Mouse (Mus musculus) testis, adult 2 months (tissue): ENCODE measurements around the gene Nsa2. TPM values are rescaled to one million over a fixed set of nuclear protein-coding genes. Genes with fewer than 3 reads are reported as not detected.
"Not testable (repeated sequence)": the region's sequence is repeated elsewhere in the genome, so short reads cannot be mapped to it uniquely, and the experiment has no call there.

Experiments
- H3K27ac ChIP-seq: fragments of 200-500 bp; 2 replicates; pipeline ENCODE4 v1.5.1; 2012; ENCODE audit warnings: low read depth, low read length; ENCODE audit not compliant: control insufficient read depth, insufficient read depth
- H3K27me3 ChIP-seq: fragments of 200-500 bp; 2 replicates; pipeline ENCODE4 v1.6.1; 2012; ENCODE audit warnings: mild to moderate bottlenecking, low read length, moderate library complexity; ENCODE audit not compliant: control insufficient read depth, insufficient read depth
- H3K36me3 ChIP-seq: fragments of 200-500 bp; 2 replicates; pipeline ENCODE4 v1.6.1; 2012; ENCODE audit warnings: mild to moderate bottlenecking, low read length; ENCODE audit not compliant: control insufficient read depth, insufficient read depth
- H3K4me1 ChIP-seq: fragments of 200-500 bp; 2 replicates; pipeline ENCODE4 v1.6.1; 2012; ENCODE audit warnings: low read length; ENCODE audit not compliant: control insufficient read depth, insufficient read depth
- H3K4me3 ChIP-seq: fragments of 200-500 bp; 2 replicates; pipeline ENCODE4 v1.5.1; 2012; ENCODE audit warnings: low read depth, mild to moderate bottlenecking, low read length, moderate library complexity, mixed read lengths; ENCODE audit not compliant: control insufficient read depth
- CTCF ChIP-seq: fragments of 200-500 bp; IDR thresholded peaks from 2 replicates; pipeline ENCODE4 v1.5.1; 2012; ENCODE audit warnings: low read depth, mild to moderate bottlenecking, inconsistent platforms, low read length, moderate library complexity; ENCODE audit not compliant: control insufficient read depth, insufficient read depth, insufficient replicate concordance
- POLR2A ChIP-seq: fragments of 200-500 bp; IDR thresholded peaks from 2 replicates; pipeline ENCODE4 v1.6.1; 2012; ENCODE audit warnings: low read depth, mild to moderate bottlenecking, inconsistent platforms, low read length, moderate library complexity; ENCODE audit not compliant: control insufficient read depth
- polyA plus RNA-seq: library from polyadenylated mRNA; depleted of rRNA; stranded (reverse); fragments of >200 nt; gene quantifications from 2 replicates; pipeline ENCODE4 v1.2.3, GENCODE M21; 2012

Nsa2 gene
- polyA plus RNA-seq, 1 experiment = 26.9 TPM

GRCm38 (mm10) chr13:97109046-97109445 is 28.7 kb downstream of the Nsa2 start:
- Histone ChIP-seq H3K27me3 (no peaks in the 10 kb centered on the region), H3K4me3 (no peak overlapping the region), H3K27ac (no peak overlapping the region), H3K36me3 (no peaks in the 10 kb centered on the region; the same call in 1 of the 2 replicates), H3K4me1 (no peaks in the 10 kb centered on the region)
- TF ChIP-seq CTCF (no peak), POLR2A (no peak)

DNA sequence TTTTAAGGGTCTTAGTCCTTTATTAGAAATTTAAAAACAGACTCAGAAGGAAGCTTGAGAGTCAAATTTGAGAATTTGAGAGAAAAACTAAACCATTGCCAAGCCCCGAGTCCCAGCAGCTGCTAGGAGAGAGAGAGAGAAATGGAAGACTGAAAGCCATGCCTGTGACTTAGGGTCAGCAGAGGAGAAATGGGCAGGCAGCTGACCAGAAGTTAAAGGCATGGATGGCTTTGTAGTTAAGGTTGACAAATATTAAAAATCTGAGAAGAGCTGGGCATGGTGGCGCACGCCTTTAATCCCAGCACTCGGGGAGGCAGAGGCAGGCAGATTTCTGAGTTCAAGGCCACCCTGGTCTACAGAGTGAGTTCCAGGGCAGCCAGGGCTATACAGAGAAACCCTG is 30.0 kb downstream of the Nsa2 start:
- not testable (repeated sequence) for H3K4me3 ChIP-seq, H3K4me1 ChIP-seq, H3K27me3 ChIP-seq, H3K27ac ChIP-seq, H3K36me3 ChIP-seq

DNA sequence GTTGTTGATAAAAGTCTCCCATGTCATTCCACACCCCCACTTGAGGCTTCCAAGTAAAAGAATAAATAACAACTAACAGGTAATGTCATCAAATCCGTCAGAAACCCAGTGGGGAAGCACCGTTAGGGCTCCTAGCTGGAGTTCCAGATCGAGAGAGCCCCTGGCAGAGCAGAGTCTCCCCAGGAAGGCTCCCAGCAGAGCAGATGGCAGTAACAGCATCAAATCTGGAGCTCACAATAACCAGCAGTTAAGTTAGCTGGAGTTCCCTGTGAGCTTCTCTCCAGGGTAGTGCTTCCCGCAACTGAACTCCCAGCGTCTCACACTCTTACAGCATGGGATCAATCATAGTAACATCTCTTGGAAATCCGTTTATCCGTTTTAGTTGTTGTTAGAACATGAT is 32.7 kb downstream of the Nsa2 start:
- TF ChIP-seq CTCF = no peak
- no peak for TF ChIP-seq POLR2A
- Histone ChIP-seq H3K4me1 (no peaks in the 10 kb centered on the region), H3K36me3 (no peaks in the 10 kb centered on the region; the same call in 1 of the 2 replicates), H3K27me3 (no peaks in the 10 kb centered on the region), H3K27ac (no peak overlapping the region), H3K4me3 (no peak overlapping the region)

DNA sequence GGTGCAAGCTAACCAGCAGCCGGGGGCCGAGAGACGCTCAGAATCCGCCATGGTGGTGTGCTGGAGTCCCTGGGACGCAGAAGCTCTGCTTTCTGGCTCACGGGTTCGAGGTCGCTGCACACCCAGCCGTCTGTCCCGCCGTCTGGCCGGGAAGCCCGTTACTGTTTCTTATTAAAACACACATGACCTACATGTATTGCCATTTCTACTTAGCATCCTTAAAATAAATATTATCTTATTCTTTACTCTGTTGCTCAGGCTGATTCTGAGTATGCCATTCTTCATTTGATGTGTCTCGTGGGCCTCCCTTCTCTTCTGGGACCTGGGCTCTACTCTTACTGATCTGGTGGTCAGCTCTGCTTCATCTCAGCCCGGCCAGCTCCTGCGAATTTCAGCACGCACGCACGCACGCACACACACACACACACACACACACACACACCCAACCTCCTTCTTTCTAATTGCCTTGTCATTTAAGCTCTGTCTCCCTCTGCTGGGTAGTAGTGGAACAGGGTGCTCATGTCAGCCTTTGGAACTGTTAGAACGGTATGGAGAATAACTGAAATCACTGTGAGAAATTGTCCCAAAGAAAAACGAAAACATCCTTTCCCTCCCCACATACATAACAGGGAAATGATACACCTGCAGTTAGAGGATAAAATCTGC is 38.4 kb downstream of the Nsa2 start, which contains the start of gene Gm6169:
Gm6169 (minus strand) TSS at position 51 of the 666 bp plus-strand sequence.
- no peaks in the 10 kb centered on the region for H3K27me3 ChIP-seq
- TF ChIP-seq POLR2A (no peak), CTCF (peak; percentile 26; the same call in 1 of the 2 replicates)
- H3K27ac ChIP-seq = no peak within 1 kb of the TSS
- H3K4me3 ChIP-seq = no peak within 1 kb of the TSS
- no peaks in the 10 kb centered on the region for H3K4me1 ChIP-seq
- no peaks in the 10 kb centered on the region for H3K36me3 ChIP-seq

DNA sequence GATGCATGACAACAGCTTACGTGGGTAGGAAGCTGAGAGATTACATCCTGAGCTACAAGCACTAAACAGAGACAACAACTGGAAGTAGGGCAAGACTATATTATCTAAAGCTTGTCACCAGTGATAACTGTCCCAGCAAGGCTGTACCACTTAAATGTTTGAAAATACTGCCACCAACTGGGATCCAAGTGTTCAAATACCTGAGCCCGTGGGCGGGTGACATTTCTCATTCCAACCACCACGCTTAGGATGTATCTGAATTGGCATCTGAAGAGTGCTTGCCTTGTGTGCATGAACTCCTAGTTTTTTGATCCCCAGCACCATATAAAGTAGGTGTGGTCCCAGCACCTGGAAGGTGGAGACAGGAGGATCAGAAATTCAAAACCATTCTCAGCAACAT is 42.0 kb downstream of the Nsa2 start:
- no peak overlapping the region for H3K27ac ChIP-seq
- H3K36me3 ChIP-seq = no peaks in the 10 kb centered on the region; the same call in 1 of the 2 replicates
- H3K4me3 ChIP-seq = no peak overlapping the region
- H3K27me3 ChIP-seq = no peaks in the 10 kb centered on the region
- no peaks in the 10 kb centered on the region for H3K4me1 ChIP-seq
- TF ChIP-seq POLR2A = no peak
- TF ChIP-seq CTCF = no peak

DNA sequence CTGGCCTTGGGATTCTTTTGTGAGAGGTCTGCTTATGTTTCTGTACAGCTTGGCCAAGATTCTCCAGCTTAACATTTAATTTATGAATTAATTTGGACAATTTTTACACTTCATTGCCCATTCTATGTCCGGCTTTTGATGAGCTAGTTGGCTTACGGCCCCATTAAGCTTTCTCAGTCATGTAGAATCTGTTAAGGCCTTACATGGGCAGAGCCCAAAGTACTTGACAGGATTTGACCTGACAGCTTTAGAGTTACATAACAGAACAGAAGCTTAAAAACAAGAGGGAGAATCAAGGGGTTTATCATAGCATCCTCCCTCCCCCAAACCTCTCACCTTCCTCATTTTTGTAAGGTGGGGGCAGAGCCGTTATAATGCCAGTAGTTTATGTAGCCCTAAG is 49.6 kb downstream of the Nsa2 start:
- H3K27ac ChIP-seq = no peak overlapping the region
- H3K36me3 ChIP-seq = no peaks in the 10 kb centered on the region
- no peak overlapping the region for H3K4me3 ChIP-seq
- H3K27me3 ChIP-seq = no peaks in the 10 kb centered on the region
- TF ChIP-seq CTCF (no peak), POLR2A (no peak)
- peaks cover 2% of the 10 kb centered on the region; the same call in 1 of the 2 replicates for H3K4me1 ChIP-seq

- Histone ChIP-seq H3K36me3 (no peaks in the 10 kb centered on the region), H3K27ac (peak overlapping the region; percentile 5; the same call in 1 of the 2 replicates)
These were observed 50.3 kb downstream of the Nsa2 start for GRCm38 (mm10) chr13:97087421-97087820.

DNA sequence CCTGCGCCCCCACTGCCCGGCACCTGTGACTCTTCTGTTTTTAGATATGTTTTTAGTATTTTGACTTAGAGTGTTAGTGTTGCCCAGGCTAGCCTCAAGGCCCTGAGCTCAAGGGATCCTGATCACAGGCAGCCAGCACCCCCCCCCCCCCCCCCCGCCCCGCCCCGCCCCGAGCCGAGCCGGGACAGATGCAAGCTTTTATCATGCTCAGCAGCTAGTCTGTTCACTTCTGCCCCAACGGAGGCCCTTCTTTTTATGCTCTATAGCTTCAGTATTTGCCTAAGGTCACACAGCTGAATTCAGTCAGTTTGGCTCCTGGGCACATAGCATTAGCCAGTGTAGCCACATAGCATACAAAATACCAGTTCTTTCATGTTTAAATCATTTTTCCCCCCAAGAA is 51.4 kb downstream of the Nsa2 start:
- no peak for TF ChIP-seq CTCF
- H3K4me1 ChIP-seq = peaks cover 2% of the 10 kb centered on the region; the same call in 1 of the 2 replicates
- no peak overlapping the region for H3K4me3 ChIP-seq
- no peak overlapping the region for H3K27ac ChIP-seq
- no peaks in the 10 kb centered on the region for H3K27me3 ChIP-seq
- no peaks in the 10 kb centered on the region for H3K36me3 ChIP-seq

More at GRCm38 (mm10) chr13:97087421-97087820, 50.3 kb downstream of the Nsa2 start:
- H3K4me1 ChIP-seq = peaks cover 2% of the 10 kb centered on the region; the same call in 1 of the 2 replicates
- no peak overlapping the region for H3K4me3 ChIP-seq
- TF ChIP-seq POLR2A = no peak
- TF ChIP-seq CTCF = no peak
- H3K27me3 ChIP-seq = no peaks in the 10 kb centered on the region
